Mouse (Mus musculus): Measurements from ENCODE around the gene Sar1b. TPM values are rescaled to one million over a fixed set of nuclear protein-coding genes. Genes with fewer than 3 reads are reported as not detected.

Sar1b gene
- polyA plus RNA-seq, 1 experiment from 2014 or later = 116 TPM

GRCm38 (mm10) chr11:51790662-51791061 is 27.2 kb downstream of the Sar1b start:
- H3K4me2 ChIP-seq (replicated peaks; ENCODE audit: low read depth, low read length) = no peak overlapping the region
- peaks cover 47% of the 10 kb centered on the region for H3K36me3 ChIP-seq (ENCODE audit: control insufficient read depth, insufficient read depth, low read length)
- H3K4me3 ChIP-seq (ENCODE audit: low read length) = no peak overlapping the region
- ATAC-seq (ENCODE audit: low FRiP score, low TSS enrichment) = no peak
- no peak overlapping the region for H3K27ac ChIP-seq (ENCODE audit: low read depth, low read length)
- H3K27me3 ChIP-seq (ENCODE audit: control insufficient read depth, insufficient read depth, low read length) = no peaks in the 10 kb centered on the region
- no peak overlapping the region for H3K9ac ChIP-seq (ENCODE audit: low read depth, low read length)
- H3K9me3 ChIP-seq (ENCODE audit: control insufficient read depth, low read length) = 0 out of 2 replicates have a peak, but pooled peaks cover under 1% of the 10 kb centered on the region
- WGBS = 89% methylated on average over 7 of the region's 7 CpGs
- no peaks in the 10 kb centered on the region for H3K4me1 ChIP-seq (ENCODE audit: control insufficient read depth, insufficient read depth, low read length)

- H3K9ac ChIP-seq (ENCODE audit: low read depth, low read length) = no peak overlapping the region
- no peak overlapping the region for H3K4me3 ChIP-seq (ENCODE audit: low read length)
- no peak for ATAC-seq (ENCODE audit: low FRiP score, low TSS enrichment)
- peaks cover 11% of the 10 kb centered on the region for H3K36me3 ChIP-seq (ENCODE audit: control insufficient read depth, insufficient read depth, low read length)
- H3K4me1 ChIP-seq (ENCODE audit: control insufficient read depth, insufficient read depth, low read length) = no peaks in the 10 kb centered on the region
- WGBS = 79% methylated on average over 4 of the region's 4 CpGs
- no peak overlapping the region for H3K27ac ChIP-seq (ENCODE audit: low read depth, low read length)
- H3K4me2 ChIP-seq (replicated peaks; ENCODE audit: low read depth, low read length) = no peak overlapping the region
- no peaks in the 10 kb centered on the region for H3K27me3 ChIP-seq (ENCODE audit: control insufficient read depth, insufficient read depth, low read length)
- no peaks in the 10 kb centered on the region for H3K9me3 ChIP-seq (ENCODE audit: control insufficient read depth, low read length)
Measured at GRCm38 (mm10) chr11:51796272-51796671, 32.8 kb downstream of the Sar1b start.

- Histone ChIP-seq H3K9me3 (ENCODE audit: control insufficient read depth, low read length) (no peaks in the 10 kb centered on the region), H3K4me3 (ENCODE audit: low read length) (no peak overlapping the region), H3K9ac (ENCODE audit: low read depth, low read length) (no peak overlapping the region)
Measured at GRCm38 (mm10) chr11:51800634-51801325, 37.3 kb downstream of the Sar1b start.

GRCm38 (mm10) chr11:51805221-51805981 is 41.9 kb downstream of the Sar1b start:
- Histone ChIP-seq H3K9me3 (ENCODE audit: control insufficient read depth, low read length) (no peaks in the 10 kb centered on the region), H3K27ac (ENCODE audit: low read depth, low read length) (0 out of 2 replicates have a peak overlapping the region, but pooled peaks have one; percentile 24), H3K4me1 (ENCODE audit: control insufficient read depth, insufficient read depth, low read length) (0 out of 2 replicates have a peak, but pooled peaks cover 4% of the 10 kb centered on the region), H3K4me3 (ENCODE audit: low read length) (peak overlapping the region; percentile 47), H3K36me3 (ENCODE audit: control insufficient read depth, insufficient read depth, low read length) (no peaks in the 10 kb centered on the region), H3K4me2 (replicated peaks; ENCODE audit: low read depth, low read length) (peak overlapping the region; percentile 64), H3K9ac (ENCODE audit: low read depth, low read length) (peak overlapping the region; percentile 46), H3K27me3 (ENCODE audit: control insufficient read depth, insufficient read depth, low read length) (no peaks in the 10 kb centered on the region)
- peak; percentile 67 for ATAC-seq (ENCODE audit: low FRiP score, low TSS enrichment)
- WGBS = 25% methylated on average over 17 of the region's 17 CpGs

More at GRCm38 (mm10) chr11:51800634-51801325, 37.3 kb downstream of the Sar1b start:
- no peaks in the 10 kb centered on the region for H3K36me3 ChIP-seq (ENCODE audit: control insufficient read depth, insufficient read depth, low read length)
- H3K27me3 ChIP-seq (ENCODE audit: control insufficient read depth, insufficient read depth, low read length) = no peaks in the 10 kb centered on the region
- ATAC-seq (ENCODE audit: low FRiP score, low TSS enrichment) = no peak
- no peak overlapping the region for H3K27ac ChIP-seq (ENCODE audit: low read depth, low read length)
- H3K4me2 ChIP-seq (replicated peaks; ENCODE audit: low read depth, low read length) = no peak overlapping the region
- 40% methylated on average over 7 of the region's 8 CpGs for WGBS
- H3K4me1 ChIP-seq (ENCODE audit: control insufficient read depth, insufficient read depth, low read length) = 0 out of 2 replicates have a peak, but pooled peaks cover 4% of the 10 kb centered on the region

GRCm38 (mm10) chr11:51807108-51807879 is 43.8 kb downstream of the Sar1b start:
- no peak overlapping the region for H3K27ac ChIP-seq (ENCODE audit: low read depth, low read length)

GRCm38 (mm10) chr11:51809632-51810224 is 46.2 kb downstream of the Sar1b start:
- 56% methylated on average over 6 of the region's 6 CpGs for WGBS
- H3K9ac ChIP-seq (ENCODE audit: low read depth, low read length) = no peak overlapping the region
- no peaks in the 10 kb centered on the region for H3K36me3 ChIP-seq (ENCODE audit: control insufficient read depth, insufficient read depth, low read length)
- no peaks in the 10 kb centered on the region for H3K9me3 ChIP-seq (ENCODE audit: control insufficient read depth, low read length)
- H3K27me3 ChIP-seq (ENCODE audit: control insufficient read depth, insufficient read depth, low read length) = no peaks in the 10 kb centered on the region
- ATAC-seq (ENCODE audit: low FRiP score, low TSS enrichment) = no peak
- no peak overlapping the region for H3K27ac ChIP-seq (ENCODE audit: low read depth, low read length)
- H3K4me1 ChIP-seq (ENCODE audit: control insufficient read depth, insufficient read depth, low read length) = 0 out of 2 replicates have a peak, but pooled peaks cover 4% of the 10 kb centered on the region
- no peak overlapping the region for H3K4me2 ChIP-seq (replicated peaks; ENCODE audit: low read depth, low read length)
- H3K4me3 ChIP-seq (ENCODE audit: low read length) = no peak overlapping the region

More at GRCm38 (mm10) chr11:51807108-51807879, 43.8 kb downstream of the Sar1b start:
- WGBS = 40% methylated on average over 13 of the region's 13 CpGs
- Histone ChIP-seq H3K4me2 (replicated peaks; ENCODE audit: low read depth, low read length) (no peak overlapping the region), H3K9ac (ENCODE audit: low read depth, low read length) (no peak overlapping the region), H3K4me3 (ENCODE audit: low read length) (no peak overlapping the region), H3K4me1 (ENCODE audit: control insufficient read depth, insufficient read depth, low read length) (0 out of 2 replicates have a peak, but pooled peaks cover 4% of the 10 kb centered on the region), H3K27me3 (ENCODE audit: control insufficient read depth, insufficient read depth, low read length) (no peaks in the 10 kb centered on the region), H3K9me3 (ENCODE audit: control insufficient read depth, low read length) (no peaks in the 10 kb centered on the region), H3K36me3 (ENCODE audit: control insufficient read depth, insufficient read depth, low read length) (no peaks in the 10 kb centered on the region)
- no peak for ATAC-seq (ENCODE audit: low FRiP score, low TSS enrichment)

GRCm38 (mm10) chr11:51811230-51811629 is 47.7 kb downstream of the Sar1b start:
- Histone ChIP-seq H3K4me1 (ENCODE audit: control insufficient read depth, insufficient read depth, low read length) (no peaks in the 10 kb centered on the region), H3K27ac (ENCODE audit: low read depth, low read length) (no peak overlapping the region), H3K36me3 (ENCODE audit: control insufficient read depth, insufficient read depth, low read length) (no peaks in the 10 kb centered on the region), H3K27me3 (ENCODE audit: control insufficient read depth, insufficient read depth, low read length) (no peaks in the 10 kb centered on the region), H3K4me2 (replicated peaks; ENCODE audit: low read depth, low read length) (no peak overlapping the region), H3K9me3 (ENCODE audit: control insufficient read depth, low read length) (no peaks in the 10 kb centered on the region), H3K9ac (ENCODE audit: low read depth, low read length) (no peak overlapping the region), H3K4me3 (ENCODE audit: low read length) (no peak overlapping the region)
- no peak for ATAC-seq (ENCODE audit: low FRiP score, low TSS enrichment)
- 85% methylated on average over 4 of the region's 4 CpGs for WGBS

GRCm38 (mm10) chr11:51812022-51812546 is 48.6 kb downstream of the Sar1b start:
- WGBS = 94% methylated on average over 8 of the region's 8 CpGs
- Histone ChIP-seq H3K9ac (ENCODE audit: low read depth, low read length) (no peak overlapping the region), H3K4me2 (replicated peaks; ENCODE audit: low read depth, low read length) (no peak overlapping the region), H3K27ac (ENCODE audit: low read depth, low read length) (no peak overlapping the region), H3K4me1 (ENCODE audit: control insufficient read depth, insufficient read depth, low read length) (no peaks in the 10 kb centered on the region), H3K36me3 (ENCODE audit: control insufficient read depth, insufficient read depth, low read length) (no peaks in the 10 kb centered on the region), H3K27me3 (ENCODE audit: control insufficient read depth, insufficient read depth, low read length) (no peaks in the 10 kb centered on the region), H3K9me3 (ENCODE audit: control insufficient read depth, low read length) (no peaks in the 10 kb centered on the region), H3K4me3 (ENCODE audit: low read length) (no peak overlapping the region)
- ATAC-seq (ENCODE audit: low FRiP score, low TSS enrichment) = no peak

All from kidney, embryonic 14.5 days (tissue).